Mouse (Mus musculus) hindbrain, embryonic 11.5 days (tissue): ENCODE data around the gene Ctsz. TPM values are rescaled to one million over a fixed set of nuclear protein-coding genes. Genes with fewer than 3 reads are reported as not detected.

Experiments used
- ATAC-seq: fragments of 200-750 bp; cut with Nextera tagmentation; 2 replicates; pipeline ENCODE4 v1.8.0; 2017; ENCODE audit warnings: mild to moderate bottlenecking, moderate TSS enrichment, moderate library complexity; ENCODE audit not compliant: low FRiP score
- DNase-seq: peaks from one replicate; pipeline ENCODE4 v3.0.0-alpha.2; 2015; ENCODE audit warnings: low spot score
- H3K27ac ChIP-seq: fragments of 300-500 bp; sonication (generic); 2 replicates; pipeline ENCODE4 v1.5.1; 2014; ENCODE audit warnings: mild to moderate bottlenecking, low read depth, low read length
- H3K27me3 ChIP-seq: fragments of 300-500 bp; sonication (generic); 2 replicates; pipeline ENCODE4 v1.6.1; 2014; ENCODE audit warnings: mild to moderate bottlenecking, low read length, moderate library complexity, mixed read lengths; ENCODE audit not compliant: control insufficient read depth, insufficient read depth
- H3K36me3 ChIP-seq: fragments of 300-500 bp; sonication (generic); 2 replicates; pipeline ENCODE4 v1.6.1; 2014; ENCODE audit warnings: mild to moderate bottlenecking, low read length, moderate library complexity, mixed read lengths; ENCODE audit not compliant: control insufficient read depth, insufficient read depth
- H3K4me1 ChIP-seq: fragments of 300-500 bp; sonication (generic); replicated peaks from 2 replicates; pipeline ENCODE4 v1.6.1; 2014; ENCODE audit warnings: low read length, mixed read lengths; ENCODE audit not compliant: control insufficient read depth, insufficient read depth
- H3K4me2 ChIP-seq: fragments of 300-500 bp; sonication (generic); replicated peaks from 2 replicates; pipeline ENCODE4 v1.6.1; 2014; ENCODE audit warnings: mild to moderate bottlenecking, low read depth, low read length
- H3K4me3 ChIP-seq: fragments of 300-500 bp; sonication (generic); 2 replicates; pipeline ENCODE4 v1.5.1; 2014; ENCODE audit warnings: low read depth, low read length
- H3K9ac ChIP-seq: fragments of 300-500 bp; sonication (generic); 2 replicates; pipeline ENCODE4 v1.6.1; 2014; ENCODE audit warnings: low read depth, low read length
- H3K9me3 ChIP-seq: fragments of 300-500 bp; sonication (generic); 2 replicates; pipeline ENCODE4 v1.6.1; 2016; ENCODE audit warnings: low read length; ENCODE audit not compliant: control insufficient read depth
- WGBS: fragments of 180-500 bp; shearing (Covaris S2); extraction: QIAGEN DNeasy Blood & Tissue Kit; methylation state at CpG from one replicate; pipeline ENCODE4 v1.1.7; 2014; 5-methylcytosine and 5-hydroxymethylcytosine counted together
- polyA plus RNA-seq: library from polyadenylated mRNA; unstranded; fragments of >200 nt; fragmentation: Nextera tagmentation; extraction: Ambion mirVana; gene quantifications from 2 replicates; pipeline ENCODE4 v1.2.1, GENCODE M21; 2014

Ctsz gene
- polyA plus RNA-seq, 1 experiment from 2014 or later = 90.2 TPM

GRCm38 (mm10) chr2:174415731-174416310 is 23.0 kb downstream of the Ctsz start, which contains the start of gene Nelfcd:
Gene Nelfcd, plus strand, starts transcription at chr2:174415804.
- Histone ChIP-seq H3K9me3 (no peaks in the 10 kb centered on the region), H3K36me3 (no peaks in the 10 kb centered on the region), H3K4me2 (peak within 1 kb of the TSS; percentile 76), H3K9ac (peak within 1 kb of the TSS; percentile 91), H3K4me3 (peak within 1 kb of the TSS; percentile 93), H3K27me3 (no peaks in the 10 kb centered on the region), H3K27ac (peak within 1 kb of the TSS; percentile 53), H3K4me1 (peaks cover 3% of the 10 kb centered on the region; the same call in 1 of the 2 replicates)
- peak; percentile 94 for ATAC-seq
- WGBS = 1% methylated on average over 40 of the region's 40 CpGs
- DNase-seq = peak; percentile 100

GRCm38 (mm10) chr2:174415001-174415730 is 23.7 kb downstream of the Ctsz start:
- Histone ChIP-seq H3K9me3 (no peaks in the 10 kb centered on the region), H3K27me3 (no peaks in the 10 kb centered on the region), H3K4me1 (peaks cover 3% of the 10 kb centered on the region; the same call in 1 of the 2 replicates), H3K9ac (no peak overlapping the region), H3K27ac (no peak overlapping the region), H3K4me3 (peak overlapping the region; percentile 93), H3K36me3 (no peaks in the 10 kb centered on the region), H3K4me2 (no peak overlapping the region)
- no peak for ATAC-seq
- WGBS = 46% methylated on average over 16 of the region's 18 CpGs
- no peak for DNase-seq

GRCm38 (mm10) chr2:174413127-174413526 is 25.7 kb downstream of the Ctsz start:
- no peak overlapping the region for H3K27ac ChIP-seq
- no peak overlapping the region for H3K9ac ChIP-seq
- WGBS = 75% methylated on average over 7 of the region's 7 CpGs
- DNase-seq = no peak
- ATAC-seq = no peak
- H3K9me3 ChIP-seq = no peaks in the 10 kb centered on the region
- H3K27me3 ChIP-seq = no peaks in the 10 kb centered on the region
- no peaks in the 10 kb centered on the region for H3K36me3 ChIP-seq
- no peak overlapping the region for H3K4me2 ChIP-seq
- H3K4me3 ChIP-seq = no peak overlapping the region
- H3K4me1 ChIP-seq = peaks cover 3% of the 10 kb centered on the region; the same call in 1 of the 2 replicates

- no peak overlapping the region for H3K9ac ChIP-seq
- no peak for ATAC-seq
- 50% methylated on average over 2 of the region's 2 CpGs for WGBS
- no peaks in the 10 kb centered on the region for H3K9me3 ChIP-seq
- H3K36me3 ChIP-seq = no peaks in the 10 kb centered on the region
- H3K27ac ChIP-seq = no peak overlapping the region
- no peak for DNase-seq
- no peaks in the 10 kb centered on the region for H3K4me1 ChIP-seq
- H3K4me2 ChIP-seq = no peak overlapping the region
- H3K4me3 ChIP-seq = no peak overlapping the region
- H3K27me3 ChIP-seq = no peaks in the 10 kb centered on the region
Measured at GRCm38 (mm10) chr2:174410222-174410621, 28.6 kb downstream of the Ctsz start.

GRCm38 (mm10) chr2:174400396-174400795 is 38.4 kb downstream of the Ctsz start:
- no peak for DNase-seq
- no peak overlapping the region for H3K9ac ChIP-seq
- H3K36me3 ChIP-seq = no peaks in the 10 kb centered on the region
- no peak for ATAC-seq
- H3K27ac ChIP-seq = no peak overlapping the region
- no peaks in the 10 kb centered on the region for H3K4me1 ChIP-seq
- 87% methylated on average over 4 of the region's 4 CpGs for WGBS
- no peak overlapping the region for H3K4me2 ChIP-seq
- no peaks in the 10 kb centered on the region for H3K27me3 ChIP-seq
- no peaks in the 10 kb centered on the region for H3K9me3 ChIP-seq
- no peak overlapping the region for H3K4me3 ChIP-seq

GRCm38 (mm10) chr2:174397881-174398280 is 41.0 kb downstream of the Ctsz start:
- H3K4me2 ChIP-seq = no peak overlapping the region
- WGBS = 87% methylated on average over 6 of the region's 6 CpGs

GRCm38 (mm10) chr2:174397065-174397464 is 41.8 kb downstream of the Ctsz start:
- Histone ChIP-seq H3K27ac (no peak overlapping the region), H3K4me2 (no peak overlapping the region), H3K4me3 (no peak overlapping the region), H3K36me3 (no peaks in the 10 kb centered on the region), H3K4me1 (no peaks in the 10 kb centered on the region), H3K9me3 (no peaks in the 10 kb centered on the region), H3K27me3 (no peaks in the 10 kb centered on the region), H3K9ac (no peak overlapping the region)
- no peak for ATAC-seq
- WGBS = 95% methylated on average over 1 of the region's 1 CpGs
- no peak for DNase-seq

More at GRCm38 (mm10) chr2:174397881-174398280, 41.0 kb downstream of the Ctsz start:
- Histone ChIP-seq H3K36me3 (no peaks in the 10 kb centered on the region), H3K9ac (no peak overlapping the region), H3K4me1 (no peaks in the 10 kb centered on the region), H3K27ac (no peak overlapping the region), H3K27me3 (no peaks in the 10 kb centered on the region), H3K9me3 (no peaks in the 10 kb centered on the region), H3K4me3 (no peak overlapping the region)
- ATAC-seq (no peak), DNase-seq (no peak)

- WGBS = 85% methylated on average over 10 of the region's 10 CpGs
- Histone ChIP-seq H3K4me3 (no peak overlapping the region), H3K4me2 (no peak overlapping the region), H3K9ac (no peak overlapping the region), H3K36me3 (no peaks in the 10 kb centered on the region), H3K9me3 (no peaks in the 10 kb centered on the region), H3K27ac (no peak overlapping the region), H3K27me3 (no peaks in the 10 kb centered on the region), H3K4me1 (no peaks in the 10 kb centered on the region)
- no peak for ATAC-seq
- no peak for DNase-seq
Measured at GRCm38 (mm10) chr2:174396643-174397042, 42.2 kb downstream of the Ctsz start.

GRCm38 (mm10) chr2:174393383-174393782 is 45.5 kb downstream of the Ctsz start:
- WGBS = 87% methylated on average over 5 of the region's 5 CpGs
- no peaks in the 10 kb centered on the region for H3K27me3 ChIP-seq
- no peaks in the 10 kb centered on the region for H3K4me1 ChIP-seq
- no peak overlapping the region for H3K27ac ChIP-seq
- no peak for ATAC-seq
- H3K36me3 ChIP-seq = no peaks in the 10 kb centered on the region
- DNase-seq = no peak
- H3K4me3 ChIP-seq = no peak overlapping the region
- H3K9me3 ChIP-seq = no peaks in the 10 kb centered on the region
- H3K9ac ChIP-seq = no peak overlapping the region
- no peak overlapping the region for H3K4me2 ChIP-seq
